Mouse (Mus musculus) macrophage (primary cell): Measurements from ENCODE around the gene Cd80. TPM values are rescaled to one million over a fixed set of nuclear protein-coding genes. Genes with fewer than 3 reads are reported as not detected.
"Not testable (repeated sequence)": the region's sequence is repeated elsewhere in the genome, so short reads cannot be mapped to it uniquely, and the experiment has no call there.

Experiments used
- H3K27ac ChIP-seq: fragments of 350-480 bp; formaldehyde crosslinking; 2 replicates; pipeline ENCODE4 v1.9.0; 2021
- H3K36me3 ChIP-seq: fragments of 350-480 bp; formaldehyde crosslinking; 2 replicates; pipeline ENCODE4 v1.9.0; 2021; ENCODE audit errors: inconsistent target
- H3K4me3 ChIP-seq: fragments of 350-480 bp; formaldehyde crosslinking; 2 replicates; pipeline ENCODE4 v1.9.0; 2021; ENCODE audit errors: inconsistent target
- H3K79me2 ChIP-seq: fragments of 350-480 bp; formaldehyde crosslinking; 2 replicates; pipeline ENCODE4 v1.9.0; 2021; ENCODE audit errors: inconsistent target
- WGBS: methylation state at CpG from one replicate; pipeline ENCODE4 v1.1.7; 2026; ENCODE audit warnings: inconsistent platforms; ENCODE audit not compliant: missing documents; 5-methylcytosine and 5-hydroxymethylcytosine counted together
- polyA plus RNA-seq: library from polyadenylated mRNA; stranded (reverse); fragments of 250-400 nt; gene quantifications from 3 replicates; pipeline ENCODE4 v1.2.4, GENCODE M21; 2018; ENCODE audit warnings: inconsistent platforms

Cd80 gene
- polyA plus RNA-seq, 1 experiment from 2014 or later: 10.3 TPM

- H3K79me2 ChIP-seq: peaks cover 39% of the 10 kb centered on the region; the same call in 1 of the 2 replicates
- no peaks in the 10 kb centered on the region for H3K36me3 ChIP-seq
- H3K4me3 ChIP-seq: no peak overlapping the region
- H3K27ac ChIP-seq: no peak overlapping the region
- WGBS: 98% methylated on average over 5 of the region's 5 CpGs
Measured at GRCm38 (mm10) chr16:38473661-38474060, 18.3 kb downstream of the Cd80 start.

- Histone ChIP-seq H3K27ac (no peak overlapping the region), H3K79me2 (peaks cover 28% of the 10 kb centered on the region; the same call in 1 of the 2 replicates), H3K4me3 (no peak overlapping the region), H3K36me3 (no peaks in the 10 kb centered on the region)
- WGBS: 97% methylated on average over 8 of the region's 9 CpGs
Measured at GRCm38 (mm10) chr16:38474677-38475286, 19.4 kb downstream of the Cd80 start.

GRCm38 (mm10) chr16:38475681-38476311 lies 20.4 kb downstream of the Cd80 start:
- WGBS: 30% methylated on average over 4 of the region's 4 CpGs
- H3K79me2 ChIP-seq: peaks cover 20% of the 10 kb centered on the region; the same call in 1 of the 2 replicates
- no peaks in the 10 kb centered on the region for H3K36me3 ChIP-seq
- peak overlapping the region; percentile 22; the same call in 1 of the 2 replicates for H3K4me3 ChIP-seq
- peak overlapping the region; percentile 77 for H3K27ac ChIP-seq

- peaks cover 13% of the 10 kb centered on the region; the same call in 1 of the 2 replicates for H3K79me2 ChIP-seq
- H3K36me3 ChIP-seq: no peaks in the 10 kb centered on the region
- peak overlapping the region; percentile 22; the same call in 1 of the 2 replicates for H3K4me3 ChIP-seq
- 12% methylated on average over 34 of the region's 34 CpGs for WGBS
- peak overlapping the region; percentile 77 for H3K27ac ChIP-seq
Measured at GRCm38 (mm10) chr16:38476312-38477240, 21.2 kb downstream of the Cd80 start.

GRCm38 (mm10) chr16:38477241-38477608 lies 21.9 kb downstream of the Cd80 start:
- H3K4me3 ChIP-seq, H3K36me3 ChIP-seq, H3K79me2 ChIP-seq: not testable (repeated sequence)
- 78% methylated on average over 14 of the region's 14 CpGs for WGBS
- H3K27ac ChIP-seq: peak overlapping the region; percentile 77; the same call in 1 of the 2 replicates

GRCm38 (mm10) chr16:38478296-38478695 lies 22.9 kb downstream of the Cd80 start:
- WGBS: 100% methylated on average over 3 of the region's 3 CpGs
- Histone ChIP-seq H3K4me3 (no peak overlapping the region), H3K36me3 (no peaks in the 10 kb centered on the region; the same call in 1 of the 2 replicates), H3K27ac (no peak overlapping the region), H3K79me2 (peaks cover 1% of the 10 kb centered on the region; the same call in 1 of the 2 replicates)

GRCm38 (mm10) chr16:38481327-38481726 lies 26.0 kb downstream of the Cd80 start:
- Histone ChIP-seq H3K27ac (no peak overlapping the region), H3K4me3 (no peak overlapping the region), H3K36me3 (peaks cover 11% of the 10 kb centered on the region; the same call in 1 of the 2 replicates), H3K79me2 (no peaks in the 10 kb centered on the region)
- 88% methylated on average over 4 of the region's 4 CpGs for WGBS

- no peak overlapping the region for H3K27ac ChIP-seq
- H3K79me2 ChIP-seq: no peaks in the 10 kb centered on the region
- peaks cover 16% of the 10 kb centered on the region; the same call in 1 of the 2 replicates for H3K36me3 ChIP-seq
- WGBS: 50% methylated on average over 32 of the region's 32 CpGs
- H3K4me3 ChIP-seq: no peak overlapping the region
Measured at GRCm38 (mm10) chr16:38482780-38483562, 27.6 kb downstream of the Cd80 start.

- Histone ChIP-seq H3K36me3 (peaks cover 16% of the 10 kb centered on the region; the same call in 1 of the 2 replicates), H3K27ac (no peak overlapping the region), H3K79me2 (no peaks in the 10 kb centered on the region), H3K4me3 (no peak overlapping the region)
- WGBS: 40% methylated on average over 40 of the region's 42 CpGs
Measured at GRCm38 (mm10) chr16:38483582-38484309, 28.4 kb downstream of the Cd80 start.

GRCm38 (mm10) chr16:38492551-38492950 lies 37.2 kb downstream of the Cd80 start:
- H3K36me3 ChIP-seq: peaks cover 21% of the 10 kb centered on the region; the same call in 1 of the 2 replicates
- 88% methylated on average over 3 of the region's 3 CpGs for WGBS
- H3K27ac ChIP-seq: no peak overlapping the region
- H3K79me2 ChIP-seq: no peaks in the 10 kb centered on the region
- no peak overlapping the region for H3K4me3 ChIP-seq

GRCm38 (mm10) chr16:38493890-38494289 lies 38.5 kb downstream of the Cd80 start:
- H3K4me3 ChIP-seq: no peak overlapping the region
- H3K36me3 ChIP-seq: peaks cover 26% of the 10 kb centered on the region; the same call in 1 of the 2 replicates
- 88% methylated on average over 10 of the region's 10 CpGs for WGBS
- H3K27ac ChIP-seq: no peak overlapping the region
- H3K79me2 ChIP-seq: no peaks in the 10 kb centered on the region

GRCm38 (mm10) chr16:38496604-38497140 lies 41.3 kb downstream of the Cd80 start:
- Histone ChIP-seq H3K27ac (no peak overlapping the region), H3K79me2 (no peaks in the 10 kb centered on the region), H3K4me3 (no peak overlapping the region), H3K36me3 (peaks cover 19% of the 10 kb centered on the region; the same call in 1 of the 2 replicates)
- 98% methylated on average over 6 of the region's 7 CpGs for WGBS

- H3K4me3 ChIP-seq: no peak overlapping the region
- WGBS: 96% methylated on average over 9 of the region's 10 CpGs
- no peaks in the 10 kb centered on the region for H3K79me2 ChIP-seq
- H3K27ac ChIP-seq: no peak overlapping the region
- H3K36me3 ChIP-seq: peaks cover 27% of the 10 kb centered on the region
Measured at GRCm38 (mm10) chr16:38502469-38502868, 47.1 kb downstream of the Cd80 start.
